Mouse (Mus musculus) small intestine, adult 2 months (tissue): ENCODE measurements around the gene Mars2. TPM values are rescaled to one million over a fixed set of nuclear protein-coding genes. Genes with fewer than 3 reads are reported as not detected.
A peak's percentile ranks its signal among the peaks of the same experiment; 100 is the strongest.

Experiments
- H3K27ac ChIP-seq: fragments of 200-500 bp; 2 replicates; pipeline ENCODE4 v1.5.1; 2012; ENCODE audit warnings: low read depth, low read length, control low read depth, inconsistent platforms; ENCODE audit not compliant: insufficient read depth
- H3K27me3 ChIP-seq: fragments of 200-500 bp; 2 replicates; pipeline ENCODE4 v1.6.1; 2012; ENCODE audit warnings: mild to moderate bottlenecking, moderate library complexity, low read length, inconsistent platforms; ENCODE audit not compliant: control insufficient read depth, insufficient read depth
- H3K36me3 ChIP-seq: fragments of 200-500 bp; 2 replicates; pipeline ENCODE4 v1.6.1; 2012; ENCODE audit warnings: mild to moderate bottlenecking, low read length, control low read depth, inconsistent platforms; ENCODE audit not compliant: control insufficient read depth, insufficient read depth
- H3K4me1 ChIP-seq: fragments of 200-500 bp; 2 replicates; pipeline ENCODE4 v1.6.1; 2012; ENCODE audit warnings: low read length, inconsistent platforms, mixed read lengths; ENCODE audit not compliant: control insufficient read depth, insufficient read depth, insufficient read length
- H3K4me3 ChIP-seq: fragments of 200-500 bp; 2 replicates; pipeline ENCODE4 v1.5.1; 2012; ENCODE audit warnings: low read depth, mild to moderate bottlenecking, control low read depth, inconsistent platforms, low read length, moderate library complexity
- CTCF ChIP-seq: fragments of 200-500 bp; IDR thresholded peaks from 2 replicates; pipeline ENCODE4 v1.5.1; 2012; ENCODE audit warnings: low read depth, mild to moderate bottlenecking, control low read depth, inconsistent platforms, low read length, moderate library complexity, mixed read lengths; ENCODE audit not compliant: insufficient replicate concordance, insufficient read length; ENCODE audit errors: extremely low read depth
- POLR2A ChIP-seq: fragments of 200-500 bp; IDR thresholded peaks from 2 replicates; pipeline ENCODE4 v1.6.1; 2012; ENCODE audit warnings: low read depth, mild to moderate bottlenecking, control low read depth, inconsistent platforms, low read length, moderate library complexity
- WGBS: fragments of 180-500 bp; shearing (Covaris S2); methylation state at CpG from one replicate; pipeline ENCODE4 v1.1.7; 2018; 5-methylcytosine and 5-hydroxymethylcytosine counted together
- polyA plus RNA-seq: library from polyadenylated mRNA; depleted of rRNA; stranded (reverse); fragments of >200 nt; gene quantifications from 2 replicates; pipeline ENCODE4 v1.2.3, GENCODE M21; 2012

The Mars2 gene
- polyA plus RNA-seq, 1 experiment: 1.4 TPM

DNA sequence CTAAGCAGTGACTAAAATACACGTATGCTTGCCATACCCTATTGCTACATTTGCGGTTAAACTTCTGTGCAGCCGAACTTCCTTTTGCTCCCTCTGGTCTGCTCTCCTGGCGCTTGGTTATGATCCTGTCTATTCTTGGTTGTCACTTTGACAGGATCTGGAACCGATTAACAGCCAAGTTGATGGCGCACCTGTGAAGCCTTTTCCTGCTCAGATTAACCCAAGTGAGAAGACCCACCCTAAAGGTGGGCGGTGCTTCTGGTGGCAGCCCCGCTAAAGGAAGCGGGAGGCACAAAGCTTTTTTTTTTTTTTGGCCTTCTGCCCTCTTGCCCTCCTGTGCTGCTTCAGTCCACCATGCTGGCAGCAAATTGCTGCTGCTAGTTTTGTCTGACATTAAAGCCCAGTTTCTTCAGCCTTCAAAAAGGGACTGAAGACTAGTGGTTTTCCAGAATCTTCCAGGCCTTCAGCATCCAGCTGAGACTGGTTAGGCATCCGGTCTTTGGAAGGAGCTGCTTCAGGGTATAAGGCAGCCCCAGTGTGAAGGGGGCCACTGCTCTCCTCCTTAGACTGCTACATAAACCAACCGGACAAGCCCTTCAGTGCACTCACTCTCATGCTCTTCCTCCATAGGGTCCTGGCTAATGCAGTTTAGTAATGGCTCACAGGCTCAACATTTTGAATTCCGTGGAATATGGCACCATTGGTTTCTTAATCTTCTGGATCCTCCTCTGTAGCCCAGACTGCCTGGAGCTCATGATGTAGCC, 26.6 kb upstream of the Mars2 start:
- Histone ChIP-seq H3K4me1 (peaks cover 8% of the 10 kb centered on the region; the same call in 1 of the 2 replicates), H3K4me3 (peak overlapping the region; percentile 12; the same call in 1 of the 2 replicates), H3K27me3 (no peaks in the 10 kb centered on the region), H3K27ac (peak overlapping the region; percentile 20; the same call in 1 of the 2 replicates), H3K36me3 (no peaks in the 10 kb centered on the region)
- 29% methylated on average over 12 of the region's 12 CpGs for WGBS
- no peak for TF ChIP-seq CTCF
- no peak for TF ChIP-seq POLR2A

GRCm38 (mm10) chr1:55211081-55211480, 25.9 kb upstream of the Mars2 start:
- no peak overlapping the region for H3K4me3 ChIP-seq
- TF ChIP-seq POLR2A: no peak
- TF ChIP-seq CTCF: no peak
- H3K27ac ChIP-seq: no peak overlapping the region
- no peaks in the 10 kb centered on the region for H3K27me3 ChIP-seq
- WGBS: 83% methylated on average over 8 of the region's 8 CpGs
- no peaks in the 10 kb centered on the region for H3K36me3 ChIP-seq
- H3K4me1 ChIP-seq: peaks cover 10% of the 10 kb centered on the region; the same call in 1 of the 2 replicates

- H3K4me1 ChIP-seq: peaks cover 17% of the 10 kb centered on the region; the same call in 1 of the 2 replicates
- no peak overlapping the region for H3K4me3 ChIP-seq
- no peaks in the 10 kb centered on the region for H3K27me3 ChIP-seq
- WGBS: 37% methylated on average over 4 of the region's 4 CpGs
- no peaks in the 10 kb centered on the region for H3K36me3 ChIP-seq
- peak overlapping the region; percentile 74 for H3K27ac ChIP-seq
- TF ChIP-seq POLR2A: no peak
- TF ChIP-seq CTCF: no peak
Observed at GRCm38 (mm10) chr1:55212771-55213170, 24.2 kb upstream of the Mars2 start.

DNA sequence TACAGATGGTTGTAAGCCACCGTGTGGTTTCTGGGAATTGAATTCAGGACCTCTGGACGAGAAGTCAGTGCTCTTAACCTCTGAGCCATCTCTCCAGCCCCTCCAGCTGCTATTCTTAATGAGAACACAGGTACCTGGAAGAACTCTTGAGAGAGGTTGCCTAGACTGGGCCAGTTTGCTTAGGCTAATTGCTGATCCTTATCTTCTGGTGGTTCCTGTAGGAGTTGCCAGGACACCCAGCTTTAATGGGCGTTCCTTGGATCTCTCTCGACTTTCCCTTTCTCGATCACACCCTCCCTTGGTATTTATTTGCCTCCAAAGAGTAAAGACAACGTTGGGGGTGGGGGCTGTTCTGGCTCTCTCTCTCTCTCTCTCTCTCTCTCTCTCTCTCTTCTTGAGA, 23.5 kb upstream of the Mars2 start:
- peaks cover 17% of the 10 kb centered on the region; the same call in 1 of the 2 replicates for H3K4me1 ChIP-seq
- TF ChIP-seq CTCF (no peak), POLR2A (no peak)
- WGBS: 22% methylated on average over 6 of the region's 6 CpGs
- no peaks in the 10 kb centered on the region for H3K36me3 ChIP-seq
- H3K4me3 ChIP-seq: peak overlapping the region; percentile 32; the same call in 1 of the 2 replicates
- H3K27ac ChIP-seq: peak overlapping the region; percentile 39; the same call in 1 of the 2 replicates
- no peaks in the 10 kb centered on the region for H3K27me3 ChIP-seq

- Histone ChIP-seq H3K36me3 (no peaks in the 10 kb centered on the region), H3K4me1 (peaks cover 17% of the 10 kb centered on the region; the same call in 1 of the 2 replicates), H3K27me3 (no peaks in the 10 kb centered on the region), H3K27ac (no peak overlapping the region), H3K4me3 (peak overlapping the region; percentile 32; the same call in 1 of the 2 replicates)
- 32% methylated on average over 6 of the region's 6 CpGs for WGBS
- no peak for TF ChIP-seq CTCF
- TF ChIP-seq POLR2A: no peak
Observed at GRCm38 (mm10) chr1:55213936-55214335, 23.0 kb upstream of the Mars2 start.

DNA sequence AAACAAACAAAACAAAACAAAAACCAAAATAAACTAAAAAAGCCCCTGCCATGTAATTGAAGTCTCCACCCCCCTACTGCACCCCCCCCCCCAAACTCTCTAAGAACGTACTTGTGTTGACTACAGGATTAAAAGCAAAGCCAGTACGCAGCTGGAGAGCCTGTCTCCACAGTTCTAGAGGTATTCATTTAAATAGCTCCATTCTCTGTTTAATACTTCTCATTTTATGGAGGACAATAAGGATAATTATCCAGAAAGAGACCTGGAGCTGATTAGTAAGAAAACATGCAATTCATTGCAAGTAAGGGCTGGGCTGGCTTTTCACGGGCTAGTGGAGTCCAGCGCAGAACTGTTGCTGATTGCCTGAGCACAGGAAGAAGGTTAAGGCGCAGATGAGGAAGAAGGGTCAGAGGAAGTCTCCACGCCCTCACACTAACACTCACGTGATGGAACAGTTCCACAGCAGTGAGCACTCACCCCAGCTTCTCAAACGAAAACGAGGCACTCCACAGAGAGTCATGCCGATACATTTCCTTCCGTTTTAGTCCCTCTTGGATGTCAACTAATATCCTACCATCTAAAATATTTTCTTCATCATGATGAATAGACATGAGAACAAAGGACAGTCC, 21.7 kb upstream of the Mars2 start:
- Histone ChIP-seq H3K27me3 (no peaks in the 10 kb centered on the region), H3K27ac (peak overlapping the region; percentile 7; the same call in 1 of the 2 replicates), H3K4me3 (no peak overlapping the region), H3K4me1 (peaks cover 17% of the 10 kb centered on the region; the same call in 1 of the 2 replicates), H3K36me3 (no peaks in the 10 kb centered on the region)
- WGBS: 52% methylated on average over 11 of the region's 11 CpGs
- TF ChIP-seq CTCF (no peak), POLR2A (no peak)

- WGBS: 14% methylated on average over 2 of the region's 2 CpGs
- no peak overlapping the region for H3K4me3 ChIP-seq
- H3K36me3 ChIP-seq: no peaks in the 10 kb centered on the region
- no peaks in the 10 kb centered on the region for H3K27me3 ChIP-seq
- TF ChIP-seq CTCF: no peak
- TF ChIP-seq POLR2A: no peak
- H3K27ac ChIP-seq: no peak overlapping the region; the same call in 1 of the 2 replicates
- H3K4me1 ChIP-seq: peaks cover 9% of the 10 kb centered on the region; the same call in 1 of the 2 replicates
Observed at GRCm38 (mm10) chr1:55217191-55217590, 19.8 kb upstream of the Mars2 start.
